Mouse (Mus musculus) liver, postnatal 0 days (tissue): Measurements from ENCODE around the gene Pitpnm2.

Source experiments
- CTCF ChIP-seq: sonication (generic); IDR thresholded peaks from 2 replicates; pipeline ENCODE4 v1.5.1; 2016; ENCODE audit warnings: antibody characterized with exemption, low read depth
- EP300 ChIP-seq: IDR thresholded peaks from 2 replicates; pipeline ENCODE4 v1.6.1; 2016; ENCODE audit warnings: antibody characterized with exemption, low read depth, mild to moderate bottlenecking

DNA sequence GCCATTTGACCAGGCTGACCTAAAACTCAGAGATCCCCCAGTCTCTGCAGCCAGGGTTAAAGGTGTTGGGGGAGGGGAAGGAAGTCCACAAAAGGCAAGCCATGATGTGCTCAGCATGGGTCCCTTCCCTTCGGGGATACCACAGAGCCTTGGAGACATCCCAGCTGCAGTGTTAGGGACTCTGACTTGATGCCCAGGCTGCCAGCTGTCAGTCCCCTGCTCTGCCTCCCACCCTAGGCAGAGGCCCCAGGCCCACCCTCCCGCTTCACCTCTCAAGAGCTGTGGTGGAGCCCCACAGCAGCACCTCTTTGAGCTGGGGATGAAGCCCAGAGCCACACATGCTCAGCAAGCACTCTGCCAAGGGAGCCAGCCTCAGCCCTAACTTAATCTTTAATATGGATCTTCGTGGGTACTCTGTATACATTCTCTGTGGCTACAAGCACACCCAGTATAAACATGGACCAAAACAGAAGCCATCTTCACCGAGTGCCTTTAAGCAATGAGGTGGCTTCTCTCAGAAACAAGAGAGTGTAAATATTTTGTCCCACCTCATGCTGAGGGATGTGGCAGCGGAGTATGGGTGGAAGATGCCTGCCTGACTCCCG lies 171.6 kb downstream of the Pitpnm2 start:
- no peak for TF ChIP-seq CTCF
- no peak for TF ChIP-seq EP300
